8 mouse cellular contexts compared by ENCODE assay signal in the genomic region with DNA sequence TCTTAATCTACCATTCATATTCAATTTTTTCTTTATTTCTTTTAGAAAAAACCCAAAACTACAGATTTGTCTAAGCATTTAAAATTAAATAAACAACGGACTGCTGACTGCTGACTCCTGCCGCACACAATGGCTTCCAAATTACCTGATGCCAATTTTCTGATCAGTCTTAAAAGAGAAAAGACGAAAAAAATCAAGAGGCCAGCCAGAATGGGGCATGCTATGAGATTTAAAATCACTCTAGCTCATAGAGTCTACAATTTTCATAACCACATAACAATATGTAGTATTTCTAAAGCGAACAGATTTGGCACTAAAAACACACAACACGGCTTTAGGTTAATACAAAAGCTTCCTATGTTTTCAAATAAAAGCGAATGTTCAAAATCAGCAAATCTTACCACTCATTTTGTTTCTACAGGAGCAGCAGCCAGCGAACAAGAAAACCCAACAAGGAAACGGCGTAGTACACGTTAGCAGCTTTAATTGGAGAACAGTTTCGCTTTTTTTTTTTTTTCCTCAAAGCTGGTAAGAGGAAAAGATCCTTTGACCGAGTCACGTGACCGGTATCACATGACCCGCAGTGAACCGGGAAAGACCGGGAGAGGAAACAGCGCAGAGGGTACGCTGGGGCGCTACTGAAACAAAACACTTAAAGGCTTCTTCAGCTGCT.
A peak's percentile ranks its signal among the peaks of the same experiment; 100 is the strongest.
DNase-seq lines count a peak whose midpoint lies in the region; ATAC-seq and TF ChIP-seq lines count a peak whose summit lies in the region.

No protein-coding gene starts in this region.

- TF ChIP-seq CTCF in G1E (IDR thresholded peaks at IDR 0.05; ENCODE audit: low read depth, low read length) = no peak
- TF ChIP-seq CTCF in stomach, postnatal 0 days (IDR thresholded peaks at IDR 0.05; ENCODE audit: low read depth) = no peak

- no peaks in the 10 kb centered on the region for H3K9me3 ChIP-seq in G1E (replicated peaks)
- H3K9me3 ChIP-seq in forebrain, embryonic 15.5 days = no peaks in the 10 kb centered on the region
- H3K9me3 ChIP-seq in liver, embryonic 16.5 days (replicated peaks; ENCODE audit: control insufficient read depth, low read length) = no peaks in the 10 kb centered on the region
- H3K9me3 ChIP-seq in neural tube, embryonic 12.5 days = no peaks in the 10 kb centered on the region
- no peaks in the 10 kb centered on the region for H3K9me3 ChIP-seq in stomach, postnatal 0 days (ENCODE audit: control insufficient read depth, low read length)

- peak overlapping the region; percentile 92 for H3K27ac ChIP-seq in forebrain, embryonic 15.5 days (replicated peaks)
- peak overlapping the region; percentile 70 for H3K27ac ChIP-seq in liver, embryonic 16.5 days (ENCODE audit: low read length)
- no peak overlapping the region for H3K27ac ChIP-seq in neural tube, embryonic 12.5 days
- H3K27ac ChIP-seq in stomach, postnatal 0 days (replicated peaks) = peak overlapping the region; percentile 74

- H3K4me1 ChIP-seq in G1E (ENCODE audit: insufficient read depth, low read depth, low read length) = peaks cover 16% of the 10 kb centered on the region
- H3K4me1 ChIP-seq in forebrain, embryonic 15.5 days = peaks cover 25% of the 10 kb centered on the region
- peaks cover 6% of the 10 kb centered on the region for H3K4me1 ChIP-seq in liver, embryonic 16.5 days (ENCODE audit: control insufficient read depth, low read depth, low read length)
- peaks cover 15% of the 10 kb centered on the region for H3K4me1 ChIP-seq in neural tube, embryonic 12.5 days
- H3K4me1 ChIP-seq in stomach, postnatal 0 days (replicated peaks; ENCODE audit: control insufficient read depth, insufficient read depth) = 0 out of 2 replicates have a peak, but pooled peaks cover 2% of the 10 kb centered on the region

- intact Hi-C loops in heart, postnatal 14 days (cut with DNase I) = loop anchor here (5.0 kb wide), 1 partner anchor 105 kb away; no protein-coding TSS in a partner anchor

- WGBS in forebrain, embryonic 15.5 days = 1% methylated on average over 20 of the region's 20 CpGs
- WGBS in large intestine, adult 2 months = under 1% methylated on average over 20 of the region's 20 CpGs
- 4% methylated on average over 20 of the region's 20 CpGs for WGBS in liver, embryonic 16.5 days (ENCODE audit: insufficient replicate concordance)
- WGBS in neural tube, embryonic 12.5 days = 5% methylated on average over 20 of the region's 20 CpGs
- 1% methylated on average over 20 of the region's 20 CpGs for WGBS in stomach, postnatal 0 days

- no peaks in the 10 kb centered on the region for H3K27me3 ChIP-seq in G1E (ENCODE audit: insufficient read depth, low read length)
- no peaks in the 10 kb centered on the region for H3K27me3 ChIP-seq in forebrain, embryonic 15.5 days
- H3K27me3 ChIP-seq in liver, embryonic 16.5 days (ENCODE audit: control insufficient read depth, insufficient read depth, low read depth, low read length) = no peaks in the 10 kb centered on the region
- H3K27me3 ChIP-seq in neural tube, embryonic 12.5 days (replicated peaks) = no peaks in the 10 kb centered on the region
- H3K27me3 ChIP-seq in stomach, postnatal 0 days (ENCODE audit: control insufficient read depth, insufficient read depth, low read length) = no peaks in the 10 kb centered on the region

- peak; percentile 50 for DNase-seq in G1E (ENCODE audit: low spot score)
- peak; percentile 86 for DNase-seq in cerebellum, adult 11-12 months
- peak; percentile 84 to 88 for DNase-seq in heart, postnatal 14 days
- peak; percentile 98 for DNase-seq in large intestine, adult 2 months (ENCODE audit: low read depth, low spot score)
- DNase-seq in stomach, postnatal 0 days (ENCODE audit: low spot score) = peak; percentile 92

- peak overlapping the region; percentile 67 for H3K4me2 ChIP-seq in forebrain, embryonic 15.5 days (replicated peaks)
- peak overlapping the region; percentile 60 for H3K4me2 ChIP-seq in liver, embryonic 16.5 days (ENCODE audit: low read depth, low read length)
- peak overlapping the region; percentile 74 for H3K4me2 ChIP-seq in neural tube, embryonic 12.5 days (replicated peaks)
- peak overlapping the region; percentile 38 for H3K4me2 ChIP-seq in stomach, postnatal 0 days (replicated peaks; ENCODE audit: low read depth)

- peaks cover 15% of the 10 kb centered on the region for H3K36me3 ChIP-seq in G1E (replicated peaks)
- H3K36me3 ChIP-seq in forebrain, embryonic 15.5 days = 0 out of 2 replicates have a peak, but pooled peaks cover 4% of the 10 kb centered on the region
- H3K36me3 ChIP-seq in liver, embryonic 16.5 days (ENCODE audit: control insufficient read depth, insufficient read depth) = no peaks in the 10 kb centered on the region
- H3K36me3 ChIP-seq in neural tube, embryonic 12.5 days = 0 out of 2 replicates have a peak, but pooled peaks cover 4% of the 10 kb centered on the region
- no peaks in the 10 kb centered on the region for H3K36me3 ChIP-seq in stomach, postnatal 0 days (ENCODE audit: control insufficient read depth, insufficient read depth, low read length)

- peak overlapping the region; percentile 76 for H3K9ac ChIP-seq in forebrain, embryonic 15.5 days (replicated peaks)
- H3K9ac ChIP-seq in liver, embryonic 16.5 days (ENCODE audit: low read depth, low read length) = peak overlapping the region; percentile 73
- H3K9ac ChIP-seq in neural tube, embryonic 12.5 days = peak overlapping the region; percentile 55; the same call in 1 of the 2 replicates
- H3K9ac ChIP-seq in stomach, postnatal 0 days (ENCODE audit: low read length) = peak overlapping the region; percentile 61

- ATAC-seq in G1E (ENCODE audit: extremely low read depth, insufficient number of reproducible peaks, low FRiP score, poor library complexity, severe bottlenecking) = peak; percentile 84
- peak; percentile 96 for ATAC-seq in forebrain, embryonic 15.5 days (replicated peaks)
- ATAC-seq in liver, embryonic 16.5 days (ENCODE audit: low read depth) = peak; percentile 88
- ATAC-seq in neural tube, embryonic 12.5 days (ENCODE audit: low FRiP score, low read depth) = peak; percentile 94
- peak; percentile 93 for ATAC-seq in stomach, postnatal 0 days (ENCODE audit: low FRiP score, low TSS enrichment)

- H3K4me3 ChIP-seq in G1E (ENCODE audit: low read depth, low read length) = peak overlapping the region; percentile 69
- peak overlapping the region; percentile 61 for H3K4me3 ChIP-seq in forebrain, embryonic 15.5 days
- H3K4me3 ChIP-seq in liver, embryonic 16.5 days (ENCODE audit: low read depth, low read length) = peak overlapping the region; percentile 71
- H3K4me3 ChIP-seq in neural tube, embryonic 12.5 days = peak overlapping the region; percentile 46
- H3K4me3 ChIP-seq in stomach, postnatal 0 days (ENCODE audit: low read depth, low read length) = peak overlapping the region; percentile 31

- no peak for TF ChIP-seq EP300 in stomach, postnatal 0 days (optimal IDR thresholded peaks at IDR 0.05)
